Mouse (Mus musculus): ENCODE results near the gene Myd88.
"Not testable (repeated sequence)": the region's sequence is repeated elsewhere in the genome, so short reads cannot be mapped to it uniquely, and the experiment has no call there.

Gene Myd88

GRCm38 (mm10) chr9:119340909-119341816 is at the start of gene Myd88:
Gene Myd88, minus strand, starts transcription at chr9:119341411.
- DNase-seq, result peak; percentile 86

GRCm38 (mm10) chr9:119390214-119390613 is 49.0 kb upstream of the Myd88 start:
- DNase-seq, result no peak

- DNase-seq, result no peak
These were observed 47.7 kb upstream of the Myd88 start for GRCm38 (mm10) chr9:119388956-119389355.

GRCm38 (mm10) chr9:119382603-119383002 is 41.4 kb upstream of the Myd88 start:
- no peak for DNase-seq

GRCm38 (mm10) chr9:119378231-119378630 is 37.0 kb upstream of the Myd88 start:
- DNase-seq, result no peak

- DNase-seq, result no peak
These were observed 34.3 kb upstream of the Myd88 start for GRCm38 (mm10) chr9:119375556-119375955.

- DNase-seq, result no peak
These were observed 33.8 kb upstream of the Myd88 start for GRCm38 (mm10) chr9:119375008-119375407.

GRCm38 (mm10) chr9:119371251-119371650 is 30.0 kb upstream of the Myd88 start:
- DNase-seq, result no peak

GRCm38 (mm10) chr9:119370770-119371169 is 29.6 kb upstream of the Myd88 start:
- DNase-seq, result not testable (repeated sequence)

GRCm38 (mm10) chr9:119368367-119368766 is 27.2 kb upstream of the Myd88 start:
- DNase-seq, result no peak

- DNase-seq, result no peak
These were observed 24.1 kb upstream of the Myd88 start, which contains the start of gene Slc22a14 for GRCm38 (mm10) chr9:119365284-119365683. Gene Slc22a14, minus strand, starts transcription at chr9:119365553.

GRCm38 (mm10) chr9:119363229-119363628 is 22.0 kb upstream of the Myd88 start:
- no peak for DNase-seq

GRCm38 (mm10) chr9:119361416-119361815 is 20.2 kb upstream of the Myd88 start:
- no peak for DNase-seq

- DNase-seq, result no peak
These were observed 16.8 kb upstream of the Myd88 start for GRCm38 (mm10) chr9:119358058-119358429.

GRCm38 (mm10) chr9:119357331-119358057 is 16.3 kb upstream of the Myd88 start, which contains the start of gene Xylb:
Gene Xylb, plus strand, starts transcription at chr9:119357381.
- peak; percentile 84 for DNase-seq

GRCm38 (mm10) chr9:119355943-119356342 is 14.7 kb upstream of the Myd88 start:
- DNase-seq, result no peak

GRCm38 (mm10) chr9:119353926-119354325 is 12.7 kb upstream of the Myd88 start:
- DNase-seq, result no peak

- DNase-seq, result peak; percentile 81
These were observed 10.8 kb upstream of the Myd88 start for GRCm38 (mm10) chr9:119352060-119352459.

- no peak for DNase-seq
These were observed 9.9 kb upstream of the Myd88 start for GRCm38 (mm10) chr9:119350947-119351705.

- no peak for DNase-seq
These were observed 9.3 kb upstream of the Myd88 start for GRCm38 (mm10) chr9:119350531-119350930.

- DNase-seq, result no peak
These were observed 5.2 kb upstream of the Myd88 start for GRCm38 (mm10) chr9:119346376-119346775.

GRCm38 (mm10) chr9:119342728-119343127 is 1.5 kb upstream of the Myd88 start:
- no peak for DNase-seq

- no peak for DNase-seq
These were observed 1.0 kb downstream of the Myd88 start for GRCm38 (mm10) chr9:119340212-119340580.

Measured in right cerebral cortex, postnatal 4 days (tissue).